In genomic region chr8:103741395-103741794, GRCm38 (mm10) we compare ENCODE assay signal across 19 mouse cellular contexts.
DNase-seq lines count a peak whose midpoint lies in the region; ATAC-seq lines count a peak whose summit lies in the region.
"Had no signal": no experiment of that assay in that cellular context is flagged by ENCODE, and none has a peak within 500 bp of the region (broad histone marks: within the 10 kb centered on the region; RNA-seq: fewer than 3 reads in every experiment).

No protein-coding gene starts in this region.

- no peaks in the 10 kb centered on the region for H3K27me3 ChIP-seq in forebrain, embryonic 13.5 days
- no peaks in the 10 kb centered on the region for H3K27me3 ChIP-seq in forebrain, embryonic 11.5 days (ENCODE audit: control insufficient read depth, insufficient read depth, low read length)
- H3K27me3 ChIP-seq in heart, embryonic 11.5 days (ENCODE audit: control insufficient read depth, insufficient read depth, low read length) = no peaks in the 10 kb centered on the region
- H3K27me3 ChIP-seq: neural tube, embryonic 13.5 days had no signal

- H3K9me3 ChIP-seq in forebrain, embryonic 13.5 days (replicated peaks) = no peaks in the 10 kb centered on the region
- no peaks in the 10 kb centered on the region for H3K9me3 ChIP-seq in forebrain, embryonic 11.5 days (ENCODE audit: control insufficient read depth, low read length)
- H3K9me3 ChIP-seq in heart, embryonic 11.5 days (replicated peaks; ENCODE audit: control insufficient read depth, low read length) = no peaks in the 10 kb centered on the region
- H3K9me3 ChIP-seq: midbrain, embryonic 10.5 days; neural tube, embryonic 13.5 days had no signal

- ATAC-seq in forebrain, embryonic 13.5 days = 0 out of 2 replicates have a peak, but pooled peaks have one; percentile 16
- ATAC-seq in forebrain, embryonic 11.5 days (replicated peaks; ENCODE audit: low FRiP score) = no peak
- ATAC-seq in heart, embryonic 11.5 days (replicated peaks; ENCODE audit: insufficient number of reproducible peaks, low FRiP score, low TSS enrichment) = no peak

- 78% methylated on average over 8 of the region's 8 CpGs for WGBS in forebrain, embryonic 13.5 days
- 78% methylated on average over 8 of the region's 8 CpGs for WGBS in forebrain, embryonic 11.5 days
- WGBS in heart, embryonic 11.5 days (ENCODE audit: insufficient replicate concordance) = 62% methylated on average over 8 of the region's 8 CpGs

- H3K4me3 ChIP-seq in forebrain, embryonic 13.5 days = no peak overlapping the region
- H3K4me3 ChIP-seq in forebrain, embryonic 11.5 days (ENCODE audit: low read depth, low read length) = no peak overlapping the region
- H3K4me3 ChIP-seq in heart, embryonic 11.5 days (ENCODE audit: low read depth, low read length) = no peak overlapping the region
- H3K4me3 ChIP-seq: heart, adult 2 months; midbrain, embryonic 10.5 days; neural tube, embryonic 13.5 days had no signal

- no peak for DNase-seq in forebrain, embryonic 11.5 days (ENCODE audit: low spot score)
- peak; percentile 11 for DNase-seq in heart, postnatal 4 days
- DNase-seq in right cerebral cortex, adult 2 months (ENCODE audit: low spot score in 2 of 2) = peak; percentile 29 to 30
- no peak for DNase-seq in right cerebral cortex, postnatal 14 days
- peak; percentile 8 for DNase-seq in right cerebral cortex, postnatal 4 days
- DNase-seq in gastrocnemius, postnatal 4 days (ENCODE audit: low spot score in 2 of 2) = no peak
- DNase-seq: adrenal gland, postnatal 10 days; cerebellum, adult 2 months; heart, adult 2 months; kidney, adult 18-20 months; kidney, postnatal 25 days; liver; lung, adult 18-20 months; lung, postnatal 4 days; thymus, adult 2 months had no signal

- H3K4me1 ChIP-seq in forebrain, embryonic 13.5 days = no peaks in the 10 kb centered on the region
- H3K4me1 ChIP-seq in forebrain, embryonic 11.5 days (replicated peaks; ENCODE audit: control insufficient read depth, insufficient read depth, low read length) = no peaks in the 10 kb centered on the region; the same call in 1 of the 2 replicates
- H3K4me1 ChIP-seq in heart, embryonic 11.5 days (ENCODE audit: control insufficient read depth, insufficient read depth, low read length) = no peaks in the 10 kb centered on the region
- H3K4me1 ChIP-seq: midbrain, embryonic 10.5 days; neural tube, embryonic 13.5 days had no signal

- no peak overlapping the region for H3K9ac ChIP-seq in forebrain, embryonic 13.5 days
- no peak overlapping the region for H3K9ac ChIP-seq in forebrain, embryonic 11.5 days (ENCODE audit: low read length)
- H3K9ac ChIP-seq in heart, embryonic 11.5 days (ENCODE audit: low read depth, low read length) = no peak overlapping the region
- H3K9ac ChIP-seq: neural tube, embryonic 13.5 days had no signal

- H3K27ac ChIP-seq in forebrain, embryonic 13.5 days = no peak overlapping the region
- H3K27ac ChIP-seq in forebrain, embryonic 11.5 days (ENCODE audit: low read depth, low read length) = no peak overlapping the region
- no peak overlapping the region for H3K27ac ChIP-seq in heart, embryonic 11.5 days (ENCODE audit: low read depth, low read length)
- H3K27ac ChIP-seq: heart, adult 2 months; midbrain, embryonic 10.5 days; neural tube, embryonic 13.5 days had no signal

- H3K4me2 ChIP-seq in forebrain, embryonic 13.5 days = no peak overlapping the region
- H3K4me2 ChIP-seq in forebrain, embryonic 11.5 days (ENCODE audit: low read depth, low read length, severe bottlenecking) = no peak overlapping the region
- no peak overlapping the region for H3K4me2 ChIP-seq in heart, embryonic 11.5 days
- H3K4me2 ChIP-seq: neural tube, embryonic 13.5 days had no signal

- H3K36me3 ChIP-seq in forebrain, embryonic 13.5 days (ENCODE audit: poor library complexity, severe bottlenecking) = no peaks in the 10 kb centered on the region
- H3K36me3 ChIP-seq in forebrain, embryonic 11.5 days (ENCODE audit: control insufficient read depth, insufficient read depth, low read length) = no peaks in the 10 kb centered on the region
- no peaks in the 10 kb centered on the region for H3K36me3 ChIP-seq in heart, embryonic 11.5 days (ENCODE audit: control insufficient read depth, insufficient read depth, low read length)
- H3K36me3 ChIP-seq: midbrain, embryonic 10.5 days; neural tube, embryonic 13.5 days had no signal

Comparison
In these comparisons a context has a peak if more than half of its experiments do, and no peak if none do; other contexts are left out.
1. DNase-seq: peak in heart, postnatal 4 days (single experiment), right cerebral cortex, adult 2 months (2 of 2) and right cerebral cortex, postnatal 4 days (single experiment); none in forebrain, embryonic 11.5 days (single experiment), right cerebral cortex, postnatal 14 days (single experiment) and gastrocnemius, postnatal 4 days (0 of 2).